Comparison of ENCODE assay signal across 20 mouse cellular contexts in the genomic region with DNA sequence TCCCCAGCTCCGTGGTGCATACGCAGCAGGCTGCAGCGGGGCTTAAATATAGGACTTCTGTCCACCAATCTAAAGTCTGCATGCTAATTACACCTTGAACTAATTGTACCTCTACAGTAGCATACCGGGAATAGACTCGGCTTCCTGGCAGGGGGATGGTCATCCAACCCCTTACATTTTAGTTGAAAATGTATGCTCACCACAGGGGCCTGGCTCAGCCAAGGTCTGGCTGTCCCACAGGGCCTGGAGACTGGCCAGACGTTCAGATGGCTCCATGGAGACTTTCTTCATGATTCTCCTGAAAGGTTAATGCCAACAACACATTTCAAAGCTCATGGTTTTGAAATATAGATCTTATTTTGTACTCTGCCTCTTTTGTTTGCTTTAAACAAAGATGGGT.
A peak's percentile ranks its signal among the peaks of the same experiment; 100 is the strongest.
DNase-seq lines count a peak whose midpoint lies in the region; ATAC-seq and TF ChIP-seq lines count a peak whose summit lies in the region.
"Had no signal": no experiment of that assay in that cellular context is flagged by ENCODE, and none has a peak within 500 bp of the region (broad histone marks: within the 10 kb centered on the region; RNA-seq: fewer than 3 reads in every experiment).

No protein-coding gene starts in this region.

- no peak overlapping the region for H3K27ac ChIP-seq in hindbrain, postnatal 0 days
- H3K27ac ChIP-seq in hindbrain, embryonic 11.5 days (ENCODE audit: low read depth, low read length) = no peak overlapping the region
- H3K27ac ChIP-seq in liver, embryonic 12.5 days = peak overlapping the region; percentile 31
- H3K27ac ChIP-seq: embryonic facial prominence, embryonic 13.5 days; forebrain, embryonic 10.5 days; heart, embryonic 10.5 days; hindbrain, embryonic 14.5 days; left cerebral cortex, adult 2 months; limb, embryonic 12.5 days had no signal

- H3K4me3 ChIP-seq in hindbrain, postnatal 0 days (ENCODE audit: low read length) = no peak overlapping the region
- H3K4me3 ChIP-seq in hindbrain, embryonic 11.5 days (ENCODE audit: low read depth, low read length) = no peak overlapping the region
- H3K4me3 ChIP-seq in liver, embryonic 12.5 days = no peak overlapping the region
- H3K4me3 ChIP-seq: embryonic facial prominence, embryonic 13.5 days; forebrain, embryonic 10.5 days; heart, embryonic 10.5 days; left cerebral cortex, adult 2 months; limb, embryonic 12.5 days had no signal

- 22% methylated on average over 6 of the region's 6 CpGs for WGBS in hindbrain, postnatal 0 days
- 39% methylated on average over 6 of the region's 6 CpGs for WGBS in hindbrain, embryonic 11.5 days
- 51% methylated on average over 6 of the region's 6 CpGs for WGBS in liver, embryonic 12.5 days (ENCODE audit: insufficient replicate concordance)

- H3K4me1 ChIP-seq in hindbrain, postnatal 0 days (ENCODE audit: insufficient read depth, low read length) = 0 out of 2 replicates have a peak, but pooled peaks cover 7% of the 10 kb centered on the region
- H3K4me1 ChIP-seq in hindbrain, embryonic 11.5 days (replicated peaks; ENCODE audit: control insufficient read depth, insufficient read depth, low read length) = no peaks in the 10 kb centered on the region
- peaks cover 70% of the 10 kb centered on the region for H3K4me1 ChIP-seq in liver, embryonic 12.5 days

- intact Hi-C loops in gastrocnemius, postnatal 14 days (cut with DNase I; ENCODE audit: low total_unique reads) = no loop called here

- TF ChIP-seq CTCF in hindbrain, postnatal 0 days (IDR thresholded peaks at IDR 0.05; ENCODE audit: low read depth) = no peak

- no peaks in the 10 kb centered on the region for H3K9me3 ChIP-seq in hindbrain, postnatal 0 days (ENCODE audit: low read length)
- no peaks in the 10 kb centered on the region for H3K9me3 ChIP-seq in hindbrain, embryonic 11.5 days (ENCODE audit: control insufficient read depth, low read length)
- no peaks in the 10 kb centered on the region for H3K9me3 ChIP-seq in liver, embryonic 12.5 days (replicated peaks)
- H3K9me3 ChIP-seq: embryonic facial prominence, embryonic 13.5 days; forebrain, embryonic 10.5 days; heart, embryonic 10.5 days; limb, embryonic 12.5 days had no signal

- H3K9ac ChIP-seq in hindbrain, postnatal 0 days (replicated peaks; ENCODE audit: low read length) = no peak overlapping the region
- no peak overlapping the region for H3K9ac ChIP-seq in hindbrain, embryonic 11.5 days (ENCODE audit: low read depth, low read length)
- no peak overlapping the region for H3K9ac ChIP-seq in liver, embryonic 12.5 days
- H3K9ac ChIP-seq: embryonic facial prominence, embryonic 13.5 days; hindbrain, embryonic 14.5 days; limb, embryonic 12.5 days had no signal

- no peaks in the 10 kb centered on the region for H3K27me3 ChIP-seq in hindbrain, postnatal 0 days (ENCODE audit: insufficient read depth, low read length)
- no peaks in the 10 kb centered on the region for H3K27me3 ChIP-seq in hindbrain, embryonic 11.5 days (ENCODE audit: control insufficient read depth, insufficient read depth, low read length)
- H3K27me3 ChIP-seq in liver, embryonic 12.5 days (replicated peaks) = peaks cover 6% of the 10 kb centered on the region; the same call in 1 of the 2 replicates
- H3K27me3 ChIP-seq: embryonic facial prominence, embryonic 13.5 days; limb, embryonic 12.5 days had no signal

- H3K36me3 ChIP-seq in hindbrain, postnatal 0 days (ENCODE audit: insufficient read depth, low read length) = no peaks in the 10 kb centered on the region
- H3K36me3 ChIP-seq in hindbrain, embryonic 11.5 days (ENCODE audit: control insufficient read depth, insufficient read depth, low read length) = no peaks in the 10 kb centered on the region
- no peaks in the 10 kb centered on the region for H3K36me3 ChIP-seq in liver, embryonic 12.5 days
- H3K36me3 ChIP-seq: forebrain, embryonic 10.5 days; heart, embryonic 10.5 days; limb, embryonic 12.5 days had no signal

- no peak; the same call in 1 of the 2 replicates for ATAC-seq in hindbrain, postnatal 0 days
- no peak for ATAC-seq in hindbrain, embryonic 11.5 days (ENCODE audit: low FRiP score)
- ATAC-seq in cerebellum, adult (ENCODE audit: insufficient number of reproducible peaks, low FRiP score, low TSS enrichment) = peak; percentile 54
- no peak for ATAC-seq in liver, embryonic 12.5 days
- ATAC-seq: intestine, embryonic 16.5 days had no signal

- DNase-seq in hindbrain, postnatal 0 days (ENCODE audit: low spot score) = peak; percentile 21
- DNase-seq in hindbrain, embryonic 11.5 days (ENCODE audit: low spot score) = no peak
- DNase-seq in cerebellum, postnatal 10 days = peak; percentile 65 to 85
- no peak for DNase-seq in gastrocnemius, postnatal 14 days
- DNase-seq in ovary, adult 18-20 months (ENCODE audit: low spot score) = no peak
- DNase-seq in kidney, adult 11 months = no peak
- DNase-seq: gastrocnemius, postnatal 10 days; heart, postnatal 14 days; kidney, postnatal 14 days; lung, adult 2 months; lung, postnatal 36 days had no signal

- H3K4me2 ChIP-seq in hindbrain, postnatal 0 days (ENCODE audit: low read depth, low read length) = no peak overlapping the region
- no peak overlapping the region for H3K4me2 ChIP-seq in hindbrain, embryonic 11.5 days (replicated peaks; ENCODE audit: low read depth, low read length)
- H3K4me2 ChIP-seq in liver, embryonic 12.5 days = no peak overlapping the region
- H3K4me2 ChIP-seq: embryonic facial prominence, embryonic 13.5 days; hindbrain, embryonic 14.5 days; limb, embryonic 12.5 days had no signal

Comparison
In these comparisons a context has a peak if more than half of its experiments do, and no peak if none do; other contexts are left out.
1. DNase-seq: peak in hindbrain, postnatal 0 days (single experiment) and cerebellum, postnatal 10 days (2 of 2); none in hindbrain, embryonic 11.5 days (single experiment), gastrocnemius, postnatal 14 days (single experiment), ovary, adult 18-20 months (single experiment) and kidney, adult 11 months (single experiment).